Mouse (Mus musculus) myocyte (in vitro differentiated cells): ENCODE results near the gene Phf21a. TPM values are rescaled to one million over a fixed set of nuclear protein-coding genes. Genes with fewer than 3 reads are reported as not detected.
A peak's percentile ranks its signal among the peaks of the same experiment; 100 is the strongest.

Source experiments
- H3K27me3 ChIP-seq: one replicate; pipeline ENCODE4 v1.6.1; 2011; ENCODE audit not compliant: control insufficient read depth, insufficient read depth, insufficient read length
- H3K36me3 ChIP-seq: one replicate; pipeline ENCODE4 v1.6.1; 2011; ENCODE audit not compliant: control insufficient read depth, insufficient read depth
- H3K4me2 ChIP-seq: one replicate; pipeline ENCODE4 v1.6.1; 2011; ENCODE audit warnings: low read depth, control low read depth
- H3K4me3 ChIP-seq: one replicate; pipeline ENCODE4 v1.5.1; 2011; ENCODE audit warnings: mild to moderate bottlenecking, control low read depth, moderate library complexity
- H3K79me2 ChIP-seq: one replicate; pipeline ENCODE4 v1.6.1; 2011; ENCODE audit not compliant: control insufficient read depth, insufficient read depth
- H3ac ChIP-seq: one replicate; pipeline ENCODE4 v1.6.1; 2011; ENCODE audit not compliant: control insufficient read depth, insufficient read length
- CEBPB ChIP-seq: IDR thresholded peaks from 2 replicates; pipeline ENCODE4 v1.6.1; 2011; ENCODE audit warnings: mild to moderate bottlenecking, moderate library complexity; ENCODE audit not compliant: poor library complexity, insufficient read depth, severe bottlenecking
- E2F4 ChIP-seq: IDR thresholded peaks from one replicate; pipeline ENCODE4 v1.6.1; 2011; ENCODE audit warnings: mild to moderate bottlenecking, control low read depth, moderate library complexity; ENCODE audit not compliant: insufficient read depth
- MAX ChIP-seq: IDR thresholded peaks from one replicate; pipeline ENCODE4 v1.6.1; 2011; ENCODE audit warnings: low read depth, mild to moderate bottlenecking, control low read depth
- MYOD1 ChIP-seq, 3 experiments: IDR thresholded peaks; one replicate each; pipeline ENCODE4 v1.6.1; 2011; ENCODE audit warnings: control low read depth in 2 of 3, low read depth in 2 of 3, mild to moderate bottlenecking in 2 of 3, moderate library complexity in 1 of 3; ENCODE audit not compliant: insufficient read length in 2 of 3, control insufficient read depth in 1 of 3
- MYOG ChIP-seq, 3 experiments: IDR thresholded peaks; one replicate each; pipeline ENCODE4 v1.6.1; 2011; ENCODE audit warnings: control low read depth in 2 of 3, low read depth in 2 of 3, mild to moderate bottlenecking in 2 of 3; ENCODE audit not compliant: insufficient read length in 2 of 3, control insufficient read depth in 1 of 3, insufficient read depth in 1 of 3
- POLR2A ChIP-seq: IDR thresholded peaks from one replicate; pipeline ENCODE4 v1.6.1; 2011; ENCODE audit warnings: low read depth, mild to moderate bottlenecking, control low read depth, moderate library complexity; ENCODE audit not compliant: insufficient read length
- POLR2AphosphoS2 ChIP-seq: IDR thresholded peaks from one replicate; pipeline ENCODE4 v1.6.1; 2011; ENCODE audit warnings: low read depth, control low read depth; ENCODE audit not compliant: insufficient read length
- REST ChIP-seq: IDR thresholded peaks from one replicate; pipeline ENCODE4 v1.6.1; 2011; ENCODE audit warnings: mild to moderate bottlenecking, control low read depth, moderate library complexity; ENCODE audit not compliant: insufficient read depth, insufficient read length
- SRF ChIP-seq: IDR thresholded peaks from one replicate; pipeline ENCODE4 v1.6.1; 2011; ENCODE audit warnings: low read depth; ENCODE audit not compliant: control insufficient read depth, insufficient read length
- TCF12 ChIP-seq: IDR thresholded peaks from one replicate; pipeline ENCODE4 v1.6.1; 2011; ENCODE audit warnings: mild to moderate bottlenecking, control low read depth; ENCODE audit not compliant: poor library complexity, insufficient read depth, severe bottlenecking
- TCF3 ChIP-seq: IDR thresholded peaks from one replicate; pipeline ENCODE4 v1.6.1; 2011; ENCODE audit warnings: low read depth, control low read depth; ENCODE audit not compliant: insufficient read length
- USF1 ChIP-seq: IDR thresholded peaks from one replicate; pipeline ENCODE4 v1.6.1; 2011; ENCODE audit warnings: low read depth, mild to moderate bottlenecking, control low read depth, moderate library complexity
- polyA plus RNA-seq: library from polyadenylated mRNA; unstranded; fragments of >200 nt; fragmentation: generic; extraction: Trizol; gene quantifications from one replicate; pipeline ENCODE4 v1.2.1, GENCODE M21; 2012; ENCODE audit warnings: missing spikeins

Phf21a gene
- polyA plus RNA-seq, 1 experiment = 14.7 TPM

DNA sequence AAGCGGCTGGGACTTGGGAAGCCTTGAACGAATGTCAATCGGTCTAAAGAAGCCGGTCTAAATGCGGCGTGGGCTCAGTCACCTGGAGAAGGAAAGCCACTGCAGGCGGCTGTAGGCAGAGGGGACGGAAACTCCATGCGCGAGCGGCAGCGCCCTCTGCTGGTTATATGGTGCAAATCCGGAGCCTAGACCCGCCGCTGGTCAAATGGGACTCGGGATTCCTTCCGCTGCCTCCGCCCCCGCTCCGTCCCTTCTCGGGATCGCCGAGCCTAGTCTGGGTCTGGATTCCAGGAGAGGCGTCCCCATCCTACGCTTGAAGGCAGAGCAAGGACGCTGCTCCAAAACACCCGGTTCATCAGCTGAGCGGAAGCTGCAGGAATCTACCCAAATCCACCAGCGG is 34.4 kb upstream of the Phf21a start:
- H3K27me3 ChIP-seq = no peaks in the 10 kb centered on the region
- H3ac ChIP-seq = no peak overlapping the region
- no peaks in the 10 kb centered on the region for H3K36me3 ChIP-seq
- H3K4me2 ChIP-seq = peak overlapping the region; percentile 100
- no peaks in the 10 kb centered on the region for H3K79me2 ChIP-seq
- no peak for TF ChIP-seq TCF12
- TF ChIP-seq MYOG (IDR thresholded peaks at IDR 0.05; ENCODE audit: control insufficient read depth in 1 of 3, insufficient read depth in 1 of 3, insufficient read length in 2 of 3, low read depth in 2 of 3) = peak in 1 of 3 experiments; percentile 17
- peak; percentile 45 for TF ChIP-seq POLR2A
- no peak for TF ChIP-seq SRF
- no peak for TF ChIP-seq TCF3
- TF ChIP-seq E2F4 = no peak
- no peak for TF ChIP-seq CEBPB
- TF ChIP-seq MAX = no peak
- TF ChIP-seq USF1 = no peak
- no peak for TF ChIP-seq REST
- peak; percentile 46 for TF ChIP-seq POLR2AphosphoS2
- no peak for TF ChIP-seq MYOD1 (IDR thresholded peaks at IDR 0.05; ENCODE audit: control insufficient read depth in 1 of 3, insufficient read length in 2 of 3, low read depth in 2 of 3)
- peak overlapping the region; percentile 55 for H3K4me3 ChIP-seq

DNA sequence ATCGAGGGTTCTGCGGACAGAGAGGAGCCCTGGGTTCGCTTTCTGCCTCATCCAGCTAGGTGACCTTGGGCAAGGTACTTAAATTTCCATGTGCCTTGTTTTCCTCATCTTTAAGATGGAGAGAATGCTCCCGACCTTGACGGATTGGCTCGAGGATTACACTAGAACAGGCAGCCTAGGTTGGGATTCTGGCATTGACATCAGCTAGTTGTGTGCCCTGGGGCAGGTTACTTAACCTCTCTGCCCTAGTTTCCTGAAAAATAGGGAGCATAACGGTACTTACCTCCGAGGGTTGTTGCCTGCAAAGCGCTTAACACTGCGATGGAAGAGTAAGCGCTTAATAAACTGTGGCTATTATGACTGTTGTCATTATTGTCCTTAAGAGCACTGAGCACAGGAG is 34.0 kb upstream of the Phf21a start:
- Histone ChIP-seq H3ac (no peak overlapping the region), H3K4me3 (peak overlapping the region; percentile 55), H3K27me3 (no peaks in the 10 kb centered on the region), H3K79me2 (no peaks in the 10 kb centered on the region), H3K4me2 (peak overlapping the region; percentile 100), H3K36me3 (no peaks in the 10 kb centered on the region)
- TF ChIP-seq MAX (no peak), REST (no peak), MYOD1 (IDR thresholded peaks at IDR 0.05; ENCODE audit: control insufficient read depth in 1 of 3, insufficient read length in 2 of 3, low read depth in 2 of 3) (no peak), CEBPB (no peak), POLR2A (no peak), MYOG (IDR thresholded peaks at IDR 0.05; ENCODE audit: control insufficient read depth in 1 of 3, insufficient read depth in 1 of 3, insufficient read length in 2 of 3, low read depth in 2 of 3) (no peak), E2F4 (no peak), USF1 (no peak), TCF12 (no peak), POLR2AphosphoS2 (no peak), TCF3 (no peak), SRF (no peak)

DNA sequence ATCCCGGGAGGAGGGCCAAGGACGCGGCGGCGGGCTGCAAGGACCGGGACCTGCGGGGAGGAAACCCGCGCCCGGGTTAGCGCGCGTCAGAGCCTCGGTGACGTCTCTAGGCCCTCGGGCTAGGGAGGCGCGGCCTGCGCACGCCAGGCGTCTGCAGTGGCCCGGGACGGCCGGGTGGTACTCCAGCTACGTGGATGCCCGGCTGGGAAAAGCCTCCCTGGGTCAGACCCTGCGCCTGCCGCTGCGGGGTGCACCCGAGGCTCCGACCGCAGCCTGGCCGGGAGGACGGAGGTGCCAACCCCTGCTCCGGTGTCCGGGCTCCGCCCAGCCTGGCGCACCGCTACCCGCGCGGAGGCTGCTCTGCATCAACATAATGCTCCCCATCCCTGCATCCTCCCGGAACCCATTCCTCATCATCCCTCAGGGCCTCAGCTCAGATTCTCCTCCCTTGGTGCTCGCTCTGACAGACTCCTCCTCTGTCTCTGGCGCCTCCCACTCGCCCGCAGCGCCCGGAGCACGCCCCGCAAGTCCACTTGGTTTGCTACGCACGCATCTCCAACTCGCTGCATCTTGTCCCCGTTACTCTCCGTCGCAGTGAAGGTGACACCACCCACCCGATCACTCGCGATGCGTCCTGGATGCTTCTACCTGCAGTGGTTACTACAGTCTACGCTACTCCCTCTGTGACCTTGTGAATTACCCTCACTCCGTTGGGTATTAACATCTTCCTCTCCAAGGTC is 33.3 kb upstream of the Phf21a start:
- H3K79me2 ChIP-seq = no peaks in the 10 kb centered on the region
- no peaks in the 10 kb centered on the region for H3K27me3 ChIP-seq
- no peaks in the 10 kb centered on the region for H3K36me3 ChIP-seq
- no peak for TF ChIP-seq SRF
- no peak for TF ChIP-seq CEBPB
- TF ChIP-seq MYOD1 (IDR thresholded peaks at IDR 0.05; ENCODE audit: control insufficient read depth in 1 of 3, insufficient read length in 2 of 3, low read depth in 2 of 3) = no peak
- peak overlapping the region; percentile 55 for H3K4me3 ChIP-seq
- H3K4me2 ChIP-seq = peak overlapping the region; percentile 100
- H3ac ChIP-seq = no peak overlapping the region

DNA sequence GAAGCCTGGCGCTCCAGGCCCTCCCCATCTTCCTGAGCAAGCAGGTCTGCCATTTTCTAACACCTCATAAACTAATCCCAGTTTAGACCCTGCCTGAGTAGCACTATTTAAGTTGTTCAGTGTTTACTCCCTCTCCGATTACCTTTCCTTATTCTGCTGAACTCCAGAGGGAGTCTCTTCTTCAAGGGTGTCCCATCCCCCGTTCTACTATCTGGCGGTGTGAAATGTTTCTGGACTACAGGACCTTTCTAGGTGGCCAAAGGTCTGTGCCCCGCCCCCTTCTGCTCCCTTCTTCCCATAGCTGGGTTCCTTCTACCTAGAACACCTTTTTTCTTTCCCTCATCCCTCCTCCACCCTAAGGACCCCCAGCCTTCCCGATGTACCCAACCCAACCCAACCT is 32.6 kb upstream of the Phf21a start:
- peak overlapping the region; percentile 100 for H3K4me2 ChIP-seq
- H3ac ChIP-seq = no peak overlapping the region
- TF ChIP-seq SRF = no peak
- no peak for TF ChIP-seq USF1
- TF ChIP-seq REST = no peak
- no peak for TF ChIP-seq MYOD1 (IDR thresholded peaks at IDR 0.05; ENCODE audit: control insufficient read depth in 1 of 3, insufficient read length in 2 of 3, low read depth in 2 of 3)
- TF ChIP-seq E2F4 = no peak
- no peak for TF ChIP-seq TCF12
- no peak for TF ChIP-seq POLR2AphosphoS2
- TF ChIP-seq MYOG (IDR thresholded peaks at IDR 0.05; ENCODE audit: control insufficient read depth in 1 of 3, insufficient read depth in 1 of 3, insufficient read length in 2 of 3, low read depth in 2 of 3) = no peak
- TF ChIP-seq MAX = no peak
- TF ChIP-seq POLR2A = no peak
- TF ChIP-seq CEBPB = no peak
- no peaks in the 10 kb centered on the region for H3K27me3 ChIP-seq
- no peaks in the 10 kb centered on the region for H3K36me3 ChIP-seq
- H3K4me3 ChIP-seq = peak overlapping the region; percentile 55
- no peaks in the 10 kb centered on the region for H3K79me2 ChIP-seq

DNA sequence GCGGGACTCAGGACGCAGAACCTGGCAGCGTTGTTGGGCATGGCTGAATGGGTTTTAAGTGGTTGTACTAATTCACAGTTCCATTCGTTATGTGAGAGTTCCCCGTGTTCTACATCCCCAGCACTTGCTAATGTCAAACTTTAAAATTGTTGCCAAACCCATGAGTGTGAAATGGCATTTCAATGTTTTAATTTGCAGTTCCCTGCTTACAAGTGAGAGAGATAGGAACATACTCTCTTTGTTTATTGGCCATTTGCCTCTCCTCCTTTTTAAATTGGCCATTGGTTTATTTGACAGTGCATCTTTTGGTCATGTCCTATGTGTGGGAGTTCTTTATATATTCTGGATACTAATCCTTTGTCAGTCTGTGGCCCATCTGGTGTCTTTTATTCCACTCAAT is 31.6 kb upstream of the Phf21a start:
- Histone ChIP-seq H3K27me3 (no peaks in the 10 kb centered on the region), H3K79me2 (no peaks in the 10 kb centered on the region), H3K36me3 (no peaks in the 10 kb centered on the region), H3K4me2 (no peak overlapping the region), H3K4me3 (no peak overlapping the region), H3ac (no peak overlapping the region)
- no peak for TF ChIP-seq POLR2A
- TF ChIP-seq E2F4 = no peak
- TF ChIP-seq REST = no peak
- TF ChIP-seq MAX = no peak
- TF ChIP-seq POLR2AphosphoS2 = no peak
- TF ChIP-seq USF1 = no peak
- TF ChIP-seq MYOG (IDR thresholded peaks at IDR 0.05; ENCODE audit: control insufficient read depth in 1 of 3, insufficient read depth in 1 of 3, insufficient read length in 2 of 3, low read depth in 2 of 3) = no peak
- TF ChIP-seq TCF12 = no peak
- TF ChIP-seq MYOD1 (IDR thresholded peaks at IDR 0.05; ENCODE audit: control insufficient read depth in 1 of 3, insufficient read length in 2 of 3, low read depth in 2 of 3) = no peak
- no peak for TF ChIP-seq SRF
- no peak for TF ChIP-seq CEBPB
- TF ChIP-seq TCF3 = no peak
